Mouse (Mus musculus) olfactory bulb, adult 2 months (tissue): ENCODE results near the gene Gm21964.

Experiments
- CTCF ChIP-seq: fragments of 200-500 bp; IDR thresholded peaks from 2 replicates; pipeline ENCODE4 v1.5.1; 2012; ENCODE audit warnings: low read depth, mild to moderate bottlenecking, low read length, moderate library complexity; ENCODE audit not compliant: insufficient read depth
- POLR2A ChIP-seq: fragments of 200-500 bp; IDR thresholded peaks from 2 replicates; pipeline ENCODE4 v1.6.1; 2012; ENCODE audit warnings: mild to moderate bottlenecking, low read depth, low read length, moderate library complexity; ENCODE audit not compliant: insufficient read depth

DNA sequence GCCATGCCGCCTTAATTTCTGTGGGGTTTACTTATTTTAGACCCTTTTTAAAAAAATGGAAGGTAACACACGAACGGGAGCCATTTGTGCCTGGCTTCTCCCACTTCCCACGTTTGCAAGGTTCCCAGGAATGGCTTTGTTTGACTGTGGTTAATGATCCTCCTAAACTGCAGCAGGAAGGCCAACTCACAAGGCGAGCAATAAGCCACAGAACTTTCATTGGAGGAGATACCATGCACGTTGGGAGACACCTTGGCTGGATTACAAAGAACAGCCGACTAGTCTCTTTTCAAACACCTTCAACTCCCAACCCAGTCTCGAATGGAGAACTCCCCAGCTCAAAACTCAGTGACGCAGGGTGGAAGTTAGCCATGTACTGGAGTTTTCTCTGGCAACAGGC lies 36.8 kb upstream of the Gm21964 start:
- TF ChIP-seq POLR2A: no peak
- no peak for TF ChIP-seq CTCF
